In the genomic region with DNA sequence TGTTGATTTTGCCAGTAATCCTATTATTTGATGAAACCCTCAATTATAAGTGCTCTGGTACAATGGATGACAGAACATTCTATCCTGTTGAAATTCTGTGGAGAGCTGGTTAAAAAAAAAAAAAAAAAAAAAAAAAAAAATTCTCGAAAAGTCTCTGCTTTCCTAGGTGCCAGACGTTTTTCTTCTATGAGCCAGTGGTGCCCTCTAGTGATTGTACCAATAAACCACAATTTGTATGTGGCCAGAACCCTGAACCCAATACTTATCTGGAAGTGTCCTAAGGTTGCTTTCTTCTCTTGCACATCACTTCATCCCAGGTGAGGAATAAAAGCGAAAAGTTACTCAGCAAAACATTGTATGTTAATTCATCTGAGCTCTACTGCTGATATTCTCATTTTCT, we compare ENCODE assay signal across 9 mouse cellular contexts. TPM values are rescaled to one million over a fixed set of nuclear protein-coding genes. Genes with fewer than 3 reads are reported as not detected.
DNase-seq lines count a peak whose midpoint lies in the region; TF ChIP-seq lines count a peak whose summit lies in the region.
"Had no signal": no experiment of that assay in that cellular context is flagged by ENCODE, and none has a peak within 500 bp of the region (broad histone marks: within the 10 kb centered on the region; RNA-seq: fewer than 3 reads in every experiment).

No protein-coding gene starts in this region.

- H3K9ac ChIP-seq in heart, adult 2 months (ENCODE audit: low read depth, low read length) = no peak overlapping the region
- H3K9ac ChIP-seq: liver, embryonic 15.5 days had no signal

- peak; percentile 70 for TF ChIP-seq CTCF in heart, adult 2 months (IDR thresholded peaks at IDR 0.05)

- no peaks in the 10 kb centered on the region for H3K27me3 ChIP-seq in heart, adult 2 months (ENCODE audit: control insufficient read depth, insufficient read depth, low read length)
- H3K27me3 ChIP-seq: liver, embryonic 15.5 days had no signal

- no peaks in the 10 kb centered on the region for H3K4me1 ChIP-seq in heart, adult 2 months (ENCODE audit: control insufficient read depth, insufficient read depth, low read length)
- H3K4me1 ChIP-seq: liver, embryonic 15.5 days had no signal

- H3K36me3 ChIP-seq in heart, adult 2 months (ENCODE audit: control insufficient read depth, insufficient read depth, low read length) = no peaks in the 10 kb centered on the region
- H3K36me3 ChIP-seq: liver, embryonic 15.5 days had no signal

- 17% methylated on average over 3 of the region's 3 CpGs for WGBS in heart, adult 2 months

- H3K79me2 ChIP-seq in heart, adult 2 months (replicated peaks; ENCODE audit: control insufficient read depth, insufficient read depth, low read length) = no peaks in the 10 kb centered on the region

- no peak for TF ChIP-seq POLR2A in heart, adult 2 months (IDR thresholded peaks at IDR 0.05; ENCODE audit: insufficient read depth, low read depth, low read length)

- no peak overlapping the region for H3K27ac ChIP-seq in heart, adult 2 months
- H3K27ac ChIP-seq: liver, embryonic 15.5 days had no signal

- TF ChIP-seq EP300 in heart, adult 2 months (IDR thresholded peaks at IDR 0.05; ENCODE audit: insufficient read depth, low read depth, low read length) = no peak

- no peak overlapping the region for H3K4me3 ChIP-seq in heart, adult 2 months
- H3K4me3 ChIP-seq: liver, embryonic 15.5 days had no signal

- no peak for DNase-seq in heart, adult 2 months
- no peak for DNase-seq in heart, postnatal 25 days (ENCODE audit: low spot score)
- peak; percentile 8 for DNase-seq in right cerebral cortex, adult 18-20 months
- no peak for DNase-seq in right cerebral cortex, adult 2 months (ENCODE audit: low spot score in 2 of 2)
- peak; percentile 36 for DNase-seq in embryo, embryonic 10 days (ENCODE audit: low spot score)
- peak; percentile 1 for DNase-seq in skeletal muscle tissue, adult 2 months (ENCODE audit: low read depth, low spot score)
- no peak for DNase-seq in cerebellum, adult 11 months
- no peak for DNase-seq in spleen, adult 18-20 months

- intact Hi-C loops in heart, adult 2 months (cut with DNase I) = loop anchor here (5.0 kb wide), 1 partner anchor 1284 kb away; the partner anchor contains the start of gene Tent5d
- intact Hi-C loops in heart, postnatal 25 days (cut with DNase I) = loop anchor here (5.0 kb wide), 1 partner anchor 161 kb away; no protein-coding TSS in a partner anchor

RNA-seq across cellular contexts. Expression of gene Sh3bgrl, which starts 18.8 kb away (rescaled TPM):
- total RNA-seq in heart, adult 2 months (2021) = 10 to 100 TPM; 33.0 to 36.1 TPM
- polyA plus RNA-seq in heart, adult 2 months (2012; rRNA removed) = 10.0 and 20.1 TPM in 2 replicates
- total RNA-seq in heart, postnatal 25 days (2021) = 10 to 100 TPM; 33.6 to 38.3 TPM

Comparison
In these comparisons a context has a peak if more than half of its experiments do, and no peak if none do; other contexts are left out.
1. DNase-seq: peak in right cerebral cortex, adult 18-20 months (single experiment), embryo, embryonic 10 days (single experiment) and skeletal muscle tissue, adult 2 months (single experiment); none in heart, adult 2 months (0 of 2), heart, postnatal 25 days (single experiment), right cerebral cortex, adult 2 months (0 of 2), cerebellum, adult 11 months (single experiment) and spleen, adult 18-20 months (0 of 2).